Mouse (Mus musculus) liver, postnatal 0 days (tissue): ENCODE results near the gene Ppm1h. TPM values are rescaled to one million over a fixed set of nuclear protein-coding genes. Genes with fewer than 3 reads are reported as not detected.

Source experiments
- ATAC-seq: fragments of 200-750 bp; cut with Nextera tagmentation; 2 replicates; pipeline ENCODE4 v1.8.0; 2017; ENCODE audit warnings: mild to moderate bottlenecking, moderate library complexity
- DNase-seq: peaks from one replicate; pipeline ENCODE4 v3.0.0-alpha.2; 2016
- H3K27ac ChIP-seq: fragments of 300-500 bp; sonication (generic); 2 replicates; pipeline ENCODE4 v1.5.1; 2014; ENCODE audit warnings: antibody characterized with exemption, moderate library complexity, mild to moderate bottlenecking, low read depth
- H3K27me3 ChIP-seq: fragments of 300-500 bp; sonication (generic); 2 replicates; pipeline ENCODE4 v1.6.1; 2014; ENCODE audit warnings: low read length, control low read depth, mixed read lengths; ENCODE audit not compliant: insufficient read depth
- H3K36me3 ChIP-seq: fragments of 300-500 bp; sonication (generic); replicated peaks from 2 replicates; pipeline ENCODE4 v1.6.1; 2014; ENCODE audit warnings: mild to moderate bottlenecking, control low read depth, low read length, moderate library complexity, mixed read lengths; ENCODE audit not compliant: insufficient read depth
- H3K4me1 ChIP-seq: fragments of 300-500 bp; sonication (generic); 2 replicates; pipeline ENCODE4 v1.6.1; 2014; ENCODE audit warnings: antibody characterized with exemption, mild to moderate bottlenecking, control low read depth; ENCODE audit not compliant: insufficient read depth
- H3K4me2 ChIP-seq: fragments of 300-500 bp; sonication (generic); 2 replicates; pipeline ENCODE4 v1.6.1; 2014; ENCODE audit warnings: low read depth, mild to moderate bottlenecking, low read length, moderate library complexity, mixed read lengths
- H3K4me3 ChIP-seq: fragments of 300-500 bp; sonication (generic); 2 replicates; pipeline ENCODE4 v1.5.1; 2014; ENCODE audit warnings: low read depth, low read length
- H3K9ac ChIP-seq: fragments of 300-500 bp; sonication (generic); replicated peaks from 2 replicates; pipeline ENCODE4 v1.6.1; 2014; ENCODE audit warnings: mild to moderate bottlenecking, moderate library complexity
- H3K9me3 ChIP-seq: fragments of 300-500 bp; sonication (generic); 2 replicates; pipeline ENCODE4 v1.6.1; 2016; ENCODE audit warnings: mild to moderate bottlenecking, control low read depth, low read length, mixed read lengths
- CTCF ChIP-seq: sonication (generic); IDR thresholded peaks from 2 replicates; pipeline ENCODE4 v1.5.1; 2016; ENCODE audit warnings: antibody characterized with exemption, low read depth
- EP300 ChIP-seq: IDR thresholded peaks from 2 replicates; pipeline ENCODE4 v1.6.1; 2016; ENCODE audit warnings: antibody characterized with exemption, low read depth, mild to moderate bottlenecking
- WGBS: fragments of 180-500 bp; shearing (Covaris S2); extraction: QIAGEN DNeasy Blood & Tissue Kit; methylation state at CpG from one replicate; pipeline ENCODE4 v1.1.7; 2014; ENCODE audit not compliant: insufficient replicate concordance; 5-methylcytosine and 5-hydroxymethylcytosine counted together
- polyA plus RNA-seq: library from polyadenylated mRNA; unstranded; fragments of >200 nt; fragmentation: Nextera tagmentation; extraction: Ambion mirVana; gene quantifications from 2 replicates; pipeline ENCODE4 v1.2.1, GENCODE M21; 2015

Ppm1h gene
- polyA plus RNA-seq, 1 experiment from 2014 or later, result 3.9 TPM

DNA sequence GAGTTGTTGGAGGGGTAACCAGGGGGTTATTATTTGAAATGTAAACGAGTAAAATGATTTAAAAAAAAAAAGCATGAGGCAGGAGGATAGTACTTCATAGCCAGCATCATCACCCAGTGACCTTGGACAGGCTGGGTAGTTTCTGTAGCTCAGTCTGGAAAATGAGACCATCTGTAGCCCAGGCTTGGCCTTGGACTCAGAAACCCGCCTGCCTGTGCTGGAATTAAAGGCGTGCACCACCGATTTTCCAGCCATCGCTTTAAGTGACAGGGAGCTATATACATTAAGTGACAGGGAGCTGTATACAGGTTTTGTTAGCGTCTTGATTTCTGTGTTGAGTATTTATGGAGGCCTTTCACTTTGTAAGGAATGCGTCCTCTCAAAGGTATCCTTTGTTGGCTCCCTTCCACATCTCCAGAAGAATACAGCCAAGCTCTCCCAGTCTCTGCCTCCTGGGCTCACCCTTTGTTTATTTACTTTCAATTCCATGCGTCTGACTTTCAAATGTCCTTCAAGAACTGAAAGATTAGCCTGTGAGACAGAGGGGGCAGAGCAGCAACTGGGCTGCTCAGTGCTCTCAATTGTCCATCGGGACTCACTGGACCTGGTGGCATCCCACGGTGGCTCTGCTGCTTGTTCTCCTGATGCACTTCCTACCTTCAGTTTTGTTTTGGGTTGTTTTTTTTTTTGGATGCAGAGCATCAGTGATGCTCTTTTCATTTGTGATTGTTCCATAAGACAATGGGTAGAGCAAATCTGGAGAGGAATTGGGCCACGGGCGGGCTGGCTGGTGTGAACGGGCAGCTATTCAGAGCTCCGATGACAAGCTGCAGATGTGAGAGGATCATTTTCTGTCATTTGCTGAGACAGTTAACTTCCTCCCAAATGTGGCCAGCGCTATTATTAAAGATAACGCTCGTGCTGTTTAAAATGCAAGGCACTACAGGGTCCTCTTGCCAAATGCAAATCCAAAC is 74.7 kb downstream of the Ppm1h start:
- 57% methylated on average over 17 of the region's 17 CpGs for WGBS
- TF ChIP-seq EP300 (no peak), CTCF (no peak)
- no peaks in the 10 kb centered on the region for H3K27me3 ChIP-seq

DNA sequence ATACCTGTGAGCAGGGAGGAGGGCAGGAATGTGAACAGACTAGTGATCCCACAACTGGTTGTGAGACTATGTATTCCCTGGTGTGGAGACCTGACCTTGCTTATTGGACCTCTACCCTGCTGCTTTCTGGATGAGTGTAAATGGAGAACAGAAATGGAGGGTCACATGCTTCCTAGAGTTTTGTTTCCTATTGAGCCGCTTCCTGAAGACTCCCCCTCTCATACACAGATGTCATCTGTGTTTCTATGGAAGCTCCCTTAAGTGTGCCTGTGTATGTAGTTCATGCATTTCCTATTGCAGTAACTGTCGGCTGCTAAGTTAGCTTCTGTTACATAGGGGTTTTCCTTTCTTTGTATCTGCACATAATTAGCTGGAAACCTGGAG is 75.4 kb downstream of the Ppm1h start:
- WGBS, result 43% methylated on average over 2 of the region's 2 CpGs
- no peak overlapping the region for H3K4me3 ChIP-seq
- DNase-seq (no peak), ATAC-seq (no peak)
- H3K4me1 ChIP-seq, result no peaks in the 10 kb centered on the region; the same call in 1 of the 2 replicates
- TF ChIP-seq EP300 (no peak), CTCF (no peak)
- H3K9ac ChIP-seq, result no peak overlapping the region
- no peaks in the 10 kb centered on the region for H3K9me3 ChIP-seq
- H3K36me3 ChIP-seq, result no peaks in the 10 kb centered on the region
- no peak overlapping the region for H3K27ac ChIP-seq
- no peak overlapping the region; the same call in 1 of the 2 replicates for H3K4me2 ChIP-seq
- no peaks in the 10 kb centered on the region for H3K27me3 ChIP-seq

More for the DNA sequence above, 74.7 kb downstream of the Ppm1h start:
- no peak for DNase-seq
- no peak overlapping the region for H3K4me3 ChIP-seq
- H3K27ac ChIP-seq, result no peak overlapping the region
- H3K4me2 ChIP-seq, result no peak overlapping the region; the same call in 1 of the 2 replicates
- H3K36me3 ChIP-seq, result no peaks in the 10 kb centered on the region
- ATAC-seq, result no peak
- H3K9me3 ChIP-seq, result no peaks in the 10 kb centered on the region
- no peak overlapping the region for H3K9ac ChIP-seq
- H3K4me1 ChIP-seq, result no peaks in the 10 kb centered on the region; the same call in 1 of the 2 replicates

DNA sequence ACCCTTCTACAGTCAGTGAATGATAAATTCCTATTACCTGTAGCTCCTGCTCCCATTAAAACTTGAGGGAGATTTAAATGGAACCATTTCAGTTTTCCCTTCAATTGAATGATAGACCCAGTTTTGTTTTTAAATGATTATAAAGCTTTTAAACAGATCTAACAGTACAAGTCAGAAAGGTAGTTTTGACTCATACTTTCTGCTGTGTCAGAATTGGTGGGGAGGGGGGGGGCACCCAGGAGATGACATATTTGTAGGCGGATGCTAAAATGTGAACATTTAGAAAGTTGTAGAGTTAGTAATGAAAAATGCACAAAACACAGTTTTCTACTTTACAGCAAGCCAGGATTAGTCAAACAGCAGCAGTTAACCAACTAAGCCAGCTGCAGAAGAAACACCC is 76.4 kb downstream of the Ppm1h start:
- 77% methylated on average over 1 of the region's 1 CpGs for WGBS
- H3K9me3 ChIP-seq, result no peaks in the 10 kb centered on the region
- no peaks in the 10 kb centered on the region; the same call in 1 of the 2 replicates for H3K4me1 ChIP-seq
- no peaks in the 10 kb centered on the region for H3K36me3 ChIP-seq
- H3K4me3 ChIP-seq, result no peak overlapping the region
- no peaks in the 10 kb centered on the region for H3K27me3 ChIP-seq
- H3K9ac ChIP-seq, result no peak overlapping the region
- H3K4me2 ChIP-seq, result no peak overlapping the region
- ATAC-seq (no peak), DNase-seq (no peak)
- TF ChIP-seq CTCF (no peak), EP300 (no peak)
- H3K27ac ChIP-seq, result no peak overlapping the region

DNA sequence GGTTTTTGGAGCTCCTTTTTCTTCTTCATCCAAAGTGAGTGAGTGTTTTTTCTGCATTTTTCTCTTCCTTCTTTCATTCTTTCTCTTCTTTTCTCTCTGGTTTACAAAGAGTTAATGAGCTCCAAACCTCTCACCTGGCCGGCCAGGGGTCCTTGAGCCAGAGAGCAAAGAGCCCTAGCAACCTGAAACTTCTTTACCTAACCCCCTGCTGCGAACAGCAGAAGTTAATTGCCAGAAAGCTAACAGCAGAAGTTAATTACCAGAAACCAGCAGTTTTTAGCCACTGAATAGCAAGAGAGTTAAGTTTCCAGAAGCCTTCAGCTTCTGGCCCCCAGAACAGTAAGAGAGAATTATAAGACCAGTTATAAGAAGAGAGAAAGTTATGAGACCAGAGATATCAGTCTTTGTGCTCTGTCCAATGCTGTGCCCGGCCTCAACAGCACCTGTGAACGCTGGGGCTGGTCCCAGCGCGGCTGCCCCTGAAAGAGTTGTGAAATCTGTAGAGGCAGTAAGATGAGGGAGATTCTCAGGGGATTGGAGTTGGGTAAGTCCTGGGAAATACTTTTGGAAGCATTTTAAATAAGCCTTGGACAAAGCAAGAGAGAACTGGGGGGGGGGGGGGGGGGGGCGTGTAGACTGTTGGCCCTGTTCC is 78.4 kb downstream of the Ppm1h start:
- TF ChIP-seq EP300, result no peak
- DNase-seq (no peak), ATAC-seq (no peak)
- Histone ChIP-seq H3K9ac (no peak overlapping the region), H3K36me3 (no peaks in the 10 kb centered on the region), H3K4me3 (no peak overlapping the region), H3K9me3 (no peaks in the 10 kb centered on the region), H3K27me3 (no peaks in the 10 kb centered on the region), H3K4me2 (no peak overlapping the region), H3K27ac (no peak overlapping the region), H3K4me1 (no peaks in the 10 kb centered on the region; the same call in 1 of the 2 replicates)
- whole genome bisulfite sequencing, result 57% methylated on average over 6 of the region's 7 CpGs

DNA sequence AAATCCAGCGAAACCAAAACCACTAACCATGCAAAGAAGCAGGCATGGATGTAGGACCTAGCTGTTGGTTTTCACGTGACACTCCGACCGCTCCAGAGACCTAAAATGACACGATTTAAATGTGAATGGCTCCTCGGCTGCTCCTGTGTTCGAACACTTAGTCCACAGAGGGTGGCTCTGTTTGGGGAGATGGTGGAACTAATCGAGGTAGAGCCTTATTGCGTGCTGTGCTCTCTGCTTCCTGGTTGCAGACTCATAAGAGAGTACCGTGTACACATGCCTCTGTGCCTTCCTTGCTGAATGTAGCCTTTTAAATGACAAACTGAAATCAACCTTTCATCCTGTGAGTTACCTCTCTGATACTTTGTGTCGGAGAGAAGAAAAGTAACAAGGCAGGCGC is 79.2 kb downstream of the Ppm1h start:
- ATAC-seq, result no peak
- no peak for DNase-seq
- H3K27me3 ChIP-seq, result no peaks in the 10 kb centered on the region
- H3K4me1 ChIP-seq, result no peaks in the 10 kb centered on the region; the same call in 1 of the 2 replicates
- H3K4me3 ChIP-seq, result no peak overlapping the region
- no peak overlapping the region for H3K9ac ChIP-seq
- 77% methylated on average over 12 of the region's 12 CpGs for WGBS
- H3K9me3 ChIP-seq, result no peaks in the 10 kb centered on the region
- no peaks in the 10 kb centered on the region for H3K36me3 ChIP-seq
- TF ChIP-seq CTCF (no peak), EP300 (no peak)
- no peak overlapping the region for H3K4me2 ChIP-seq
- no peak overlapping the region for H3K27ac ChIP-seq

DNA sequence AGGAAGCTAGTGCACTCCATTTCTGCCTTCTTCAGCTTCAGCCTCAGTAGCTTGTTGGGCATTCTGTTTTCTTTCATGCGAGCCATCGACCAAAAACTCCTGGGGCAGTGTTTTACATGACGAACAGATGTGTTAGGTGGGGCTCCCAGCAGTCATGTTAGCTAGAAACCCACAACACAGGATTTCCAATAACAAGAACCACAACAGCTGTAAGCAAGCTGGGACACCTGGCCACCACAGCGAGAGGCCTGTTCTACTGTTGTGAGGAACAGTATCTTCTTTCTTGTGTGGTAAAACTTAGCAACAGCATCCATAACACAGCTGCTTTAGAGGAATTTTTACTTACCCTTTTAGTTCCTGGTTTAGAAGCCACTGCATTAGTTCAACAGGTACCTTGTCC is 79.8 kb downstream of the Ppm1h start:
- no peak overlapping the region for H3K4me3 ChIP-seq

More for the DNA sequence above, 79.8 kb downstream of the Ppm1h start:
- Histone ChIP-seq H3K4me1 (no peaks in the 10 kb centered on the region; the same call in 1 of the 2 replicates), H3K9ac (no peak overlapping the region), H3K27me3 (no peaks in the 10 kb centered on the region), H3K27ac (no peak overlapping the region), H3K4me2 (no peak overlapping the region), H3K36me3 (no peaks in the 10 kb centered on the region), H3K9me3 (no peaks in the 10 kb centered on the region)
- ATAC-seq (no peak), DNase-seq (no peak)
- WGBS, result 69% methylated on average over 4 of the region's 4 CpGs
- TF ChIP-seq CTCF, result no peak
- no peak for TF ChIP-seq EP300
